26 mouse cellular contexts compared by ENCODE assay signal in the genomic region with DNA sequence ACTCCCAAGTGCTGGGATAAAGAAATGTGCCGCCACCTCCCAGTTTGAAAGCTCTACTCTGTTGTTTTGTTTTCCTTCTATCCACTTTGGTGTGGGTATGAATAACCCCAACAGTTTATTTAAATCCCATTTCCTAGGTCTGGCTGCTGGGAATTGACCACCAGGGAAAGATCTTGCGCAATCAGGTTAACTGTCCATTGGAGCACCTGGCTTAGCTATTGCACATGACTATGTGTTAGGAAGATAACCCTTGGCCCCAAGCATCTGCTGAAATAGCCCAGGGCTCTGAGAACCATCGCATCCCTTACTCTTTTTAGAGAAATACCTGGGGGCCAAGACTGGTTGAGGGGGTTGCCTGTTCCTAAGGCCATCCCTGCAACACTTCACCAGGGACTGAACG.
DNase-seq lines count a peak whose midpoint lies in the region; ATAC-seq and TF ChIP-seq lines count a peak whose summit lies in the region.
"Had no signal": no experiment of that assay in that cellular context is flagged by ENCODE, and none has a peak within 500 bp of the region (broad histone marks: within the 10 kb centered on the region; RNA-seq: fewer than 3 reads in every experiment).

No protein-coding gene starts in this region.

- no peak overlapping the region for H3K9ac ChIP-seq in heart, adult 2 months (ENCODE audit: low read depth, low read length)
- no peak overlapping the region for H3K9ac ChIP-seq in liver, adult 2 months (ENCODE audit: low read depth, low read length)
- no peak overlapping the region for H3K9ac ChIP-seq in liver, embryonic 11.5 days (ENCODE audit: low read depth, low read length)
- no peak overlapping the region for H3K9ac ChIP-seq in liver, embryonic 16.5 days (ENCODE audit: low read depth, low read length)
- H3K9ac ChIP-seq in neural tube, embryonic 15.5 days (replicated peaks), result no peak overlapping the region
- H3K9ac ChIP-seq: embryonic facial prominence, embryonic 12.5 days; embryonic facial prominence, embryonic 15.5 days; forebrain, postnatal 0 days; heart, embryonic 13.5 days; hindbrain, embryonic 12.5 days had no signal

- H3K36me3 ChIP-seq in heart, adult 2 months (ENCODE audit: control insufficient read depth, insufficient read depth, low read length), result no peaks in the 10 kb centered on the region
- no peaks in the 10 kb centered on the region for H3K36me3 ChIP-seq in liver, adult 2 months (ENCODE audit: control insufficient read depth, insufficient read depth, low read length)
- H3K36me3 ChIP-seq in liver, embryonic 11.5 days (ENCODE audit: control insufficient read depth, insufficient read depth, low read length), result no peaks in the 10 kb centered on the region
- no peaks in the 10 kb centered on the region for H3K36me3 ChIP-seq in C2C12 (ENCODE audit: control insufficient read depth, insufficient read depth)
- no peaks in the 10 kb centered on the region for H3K36me3 ChIP-seq in liver, embryonic 16.5 days (ENCODE audit: control insufficient read depth, insufficient read depth)
- no peaks in the 10 kb centered on the region for H3K36me3 ChIP-seq in neural tube, embryonic 15.5 days
- H3K36me3 ChIP-seq: embryonic facial prominence, embryonic 12.5 days; embryonic facial prominence, embryonic 15.5 days; G1E; heart, embryonic 10.5 days; heart, embryonic 13.5 days; hindbrain, embryonic 12.5 days had no signal

- no peak overlapping the region for H3K27ac ChIP-seq in heart, adult 2 months
- no peak overlapping the region for H3K27ac ChIP-seq in liver, adult 2 months (replicated peaks; ENCODE audit: insufficient read depth, low read depth, low read length)
- no peak overlapping the region for H3K27ac ChIP-seq in liver, embryonic 11.5 days (ENCODE audit: low read depth, low read length)
- no peak overlapping the region for H3K27ac ChIP-seq in liver, embryonic 16.5 days (ENCODE audit: low read length)
- H3K27ac ChIP-seq in neural tube, embryonic 15.5 days (replicated peaks), result no peak overlapping the region; the same call in 1 of the 2 replicates
- H3K27ac ChIP-seq: embryonic facial prominence, embryonic 12.5 days; embryonic facial prominence, embryonic 15.5 days; gastrocnemius, adult 2 months; heart, embryonic 10.5 days; heart, embryonic 13.5 days; hindbrain, embryonic 12.5 days had no signal

- TF ChIP-seq CTCF in heart, adult 2 months (IDR thresholded peaks at IDR 0.05), result no peak
- no peak for TF ChIP-seq CTCF in liver, adult 2 months (IDR thresholded peaks at IDR 0.05; ENCODE audit: low read depth, low read length)
- TF ChIP-seq CTCF in C2C12 (IDR thresholded peaks at IDR 0.05; ENCODE audit: control insufficient read depth, insufficient read depth, insufficient read length), result no peak

- no peak for ATAC-seq in liver, embryonic 11.5 days (replicated peaks; ENCODE audit: low FRiP score)
- ATAC-seq in liver, embryonic 16.5 days (ENCODE audit: low read depth), result peak; percentile 67
- no peak for ATAC-seq in neural tube, embryonic 15.5 days (ENCODE audit: low FRiP score)
- ATAC-seq: Patski had no signal

- H3K4me1 ChIP-seq in heart, adult 2 months (ENCODE audit: control insufficient read depth, insufficient read depth, low read length), result no peaks in the 10 kb centered on the region
- peaks cover 6% of the 10 kb centered on the region for H3K4me1 ChIP-seq in liver, adult 2 months (ENCODE audit: control insufficient read depth, insufficient read depth, low read length)
- no peaks in the 10 kb centered on the region for H3K4me1 ChIP-seq in liver, embryonic 11.5 days (replicated peaks; ENCODE audit: control insufficient read depth, insufficient read depth, low read length)
- no peaks in the 10 kb centered on the region for H3K4me1 ChIP-seq in liver, embryonic 16.5 days (ENCODE audit: control insufficient read depth, low read depth, low read length)
- H3K4me1 ChIP-seq in neural tube, embryonic 15.5 days, result peaks cover 11% of the 10 kb centered on the region; the same call in 1 of the 2 replicates
- H3K4me1 ChIP-seq: embryonic facial prominence, embryonic 15.5 days; heart, embryonic 13.5 days had no signal

- H3K79me2 ChIP-seq in heart, adult 2 months (replicated peaks; ENCODE audit: control insufficient read depth, insufficient read depth, low read length), result no peaks in the 10 kb centered on the region
- H3K79me2 ChIP-seq in liver, adult 2 months (ENCODE audit: control insufficient read depth, insufficient read depth, low read length), result no peaks in the 10 kb centered on the region
- H3K79me2 ChIP-seq in C2C12 (ENCODE audit: control insufficient read depth, insufficient read depth), result no peaks in the 10 kb centered on the region

- no peak for TF ChIP-seq POLR2A in heart, adult 2 months (IDR thresholded peaks at IDR 0.05; ENCODE audit: insufficient read depth, low read depth, low read length)
- TF ChIP-seq POLR2A in liver, adult 2 months (IDR thresholded peaks at IDR 0.05; ENCODE audit: extremely low read depth, insufficient read depth, low read length), result no peak

- no peak overlapping the region for H3ac ChIP-seq in C2C12 (ENCODE audit: control insufficient read depth, insufficient read length, low read depth)

- H3K4me3 ChIP-seq in heart, adult 2 months, result no peak overlapping the region
- H3K4me3 ChIP-seq in liver, adult 2 months (ENCODE audit: insufficient read depth, low read depth, low read length), result no peak overlapping the region
- no peak overlapping the region for H3K4me3 ChIP-seq in liver, embryonic 11.5 days (ENCODE audit: low read depth, low read length)
- no peak overlapping the region for H3K4me3 ChIP-seq in C2C12 (ENCODE audit: insufficient read depth, poor library complexity, severe bottlenecking)
- H3K4me3 ChIP-seq in liver, embryonic 16.5 days (ENCODE audit: low read depth, low read length), result no peak overlapping the region
- no peak overlapping the region for H3K4me3 ChIP-seq in neural tube, embryonic 15.5 days (replicated peaks)
- H3K4me3 ChIP-seq: embryonic facial prominence, embryonic 12.5 days; embryonic facial prominence, embryonic 15.5 days; gastrocnemius, adult 2 months; heart, embryonic 10.5 days; heart, embryonic 13.5 days; hindbrain, embryonic 12.5 days had no signal

- no peak for TF ChIP-seq EP300 in heart, adult 2 months (IDR thresholded peaks at IDR 0.05; ENCODE audit: insufficient read depth, low read depth, low read length)

- WGBS in heart, adult 2 months, result 81% methylated on average over 4 of the region's 4 CpGs
- WGBS in liver, adult 2 months, result 52% methylated on average over 4 of the region's 4 CpGs
- WGBS in liver, embryonic 11.5 days, result 62% methylated on average over 4 of the region's 4 CpGs
- 49% methylated on average over 4 of the region's 4 CpGs for WGBS in liver, embryonic 16.5 days (ENCODE audit: insufficient replicate concordance)
- 55% methylated on average over 4 of the region's 4 CpGs for WGBS in neural tube, embryonic 15.5 days

- no peak overlapping the region for H3K4me2 ChIP-seq in liver, embryonic 11.5 days
- no peak overlapping the region for H3K4me2 ChIP-seq in liver, embryonic 16.5 days (ENCODE audit: low read depth, low read length)
- no peak overlapping the region for H3K4me2 ChIP-seq in neural tube, embryonic 15.5 days
- H3K4me2 ChIP-seq: embryonic facial prominence, embryonic 12.5 days; embryonic facial prominence, embryonic 15.5 days; heart, embryonic 13.5 days; hindbrain, embryonic 12.5 days had no signal

- intact Hi-C loops in heart, adult 2 months (cut with DNase I), result no loop called here

- DNase-seq in heart, adult 11 months, result peak; percentile 69
- no peak for DNase-seq in heart, adult 2 months
- DNase-seq in liver, adult 2 months (ENCODE audit: extremely low read depth, low read depth, low spot score), result peak; percentile 30
- DNase-seq in liver, embryonic 11.5 days (ENCODE audit: low spot score), result no peak
- no peak for DNase-seq in adrenal gland, postnatal 25 days
- DNase-seq: cerebellum, adult 11 months; cerebellum, adult 2 months; cerebellum, adult 9-11 months; cerebellum, postnatal 25 days; gastrocnemius, adult 2 months; gastrocnemius, postnatal 14 days; heart, adult 18-20 months; heart, postnatal 14 days; heart, postnatal 4 days had no signal

- no peaks in the 10 kb centered on the region for H3K27me3 ChIP-seq in heart, adult 2 months (ENCODE audit: control insufficient read depth, insufficient read depth, low read length)
- H3K27me3 ChIP-seq in liver, adult 2 months (ENCODE audit: control insufficient read depth, insufficient read depth, low read length), result no peaks in the 10 kb centered on the region
- peaks cover 22% of the 10 kb centered on the region; the same call in 1 of the 2 replicates for H3K27me3 ChIP-seq in liver, embryonic 11.5 days (replicated peaks; ENCODE audit: control insufficient read depth, insufficient read depth, low read length)
- H3K27me3 ChIP-seq in C2C12 (ENCODE audit: control insufficient read depth, insufficient read depth, insufficient read length), result peaks cover 16% of the 10 kb centered on the region
- H3K27me3 ChIP-seq in liver, embryonic 16.5 days (ENCODE audit: control insufficient read depth, insufficient read depth, low read depth, low read length), result no peaks in the 10 kb centered on the region; the same call in 1 of the 2 replicates
- peaks cover 4% of the 10 kb centered on the region; the same call in 1 of the 2 replicates for H3K27me3 ChIP-seq in neural tube, embryonic 15.5 days (replicated peaks)
- H3K27me3 ChIP-seq: CH12.LX; embryonic facial prominence, embryonic 12.5 days; embryonic facial prominence, embryonic 15.5 days; Patski had no signal

- H3K9me3 ChIP-seq in liver, embryonic 11.5 days (ENCODE audit: control insufficient read depth, low read length), result no peaks in the 10 kb centered on the region
- H3K9me3 ChIP-seq in liver, embryonic 16.5 days (replicated peaks; ENCODE audit: control insufficient read depth, low read length), result no peaks in the 10 kb centered on the region
- no peaks in the 10 kb centered on the region for H3K9me3 ChIP-seq in neural tube, embryonic 15.5 days (replicated peaks)
- H3K9me3 ChIP-seq: embryonic facial prominence, embryonic 12.5 days; embryonic facial prominence, embryonic 15.5 days; G1E; heart, embryonic 10.5 days; heart, embryonic 13.5 days; hindbrain, embryonic 12.5 days had no signal

- H3K79me3 ChIP-seq in C2C12 (ENCODE audit: low read depth), result no peaks in the 10 kb centered on the region

TF ChIP-seq in C2C12, 6 proteins besides CTCF, POLR2A, EP300 and RAD21:
- TF ChIP-seq FOSL1 (IDR thresholded peaks at IDR 0.05; ENCODE audit: insufficient read depth, low read length, poor library complexity, severe bottlenecking), result no peak
- peak; percentile 59 for TF ChIP-seq CEBPB (IDR thresholded peaks at IDR 0.05; ENCODE audit: low read depth)
- TF ChIP-seq MYOG (IDR thresholded peaks at IDR 0.05; ENCODE audit: control insufficient read depth, extremely low read depth, insufficient read length), result no peak
TF ChIP-seq in C2C12: peak in this region for 1.

Comparison
In these comparisons a context has a peak if more than half of its experiments do, and no peak if none do; other contexts are left out.
1. DNase-seq: peak in heart, adult 11 months (single experiment) and liver, adult 2 months (single experiment); none in heart, adult 2 months (0 of 2), liver, embryonic 11.5 days (single experiment) and adrenal gland, postnatal 25 days (single experiment).